Mouse (Mus musculus) embryonic facial prominence, embryonic 15.5 days (tissue): Measurements from ENCODE around the gene Gm5129. TPM values are rescaled to one million over a fixed set of nuclear protein-coding genes. Genes with fewer than 3 reads are reported as not detected.

ENCODE experiments used
- polyA plus RNA-seq: library from polyadenylated mRNA; unstranded; fragments of >200 nt; fragmentation: Nextera tagmentation; extraction: Ambion mirVana; gene quantifications from 2 replicates; pipeline ENCODE4 v1.2.1, GENCODE M21; 2015

Gene Gm5129
- polyA plus RNA-seq, 1 experiment from 2014 or later = not detected

Other genes starting within 250 kb of the Gm5129 start
- 25.0 and 25.3 TPM in 2 replicates for gene Ube3c, start 166.7 kb downstream of the Gm5129 start, polyA plus RNA-seq
- gene Dnajb6, start 248 bp downstream of the Gm5129 start, polyA plus RNA-seq = 133 and 144 TPM in 2 replicates